Mouse (Mus musculus): ENCODE results near the gene Mrpl48.
A peak's percentile ranks its signal among the peaks of the same experiment; 100 is the strongest.
"Not testable (repeated sequence)": the region's sequence is repeated elsewhere in the genome, so short reads cannot be mapped to it uniquely, and the experiment has no call there.

The Mrpl48 gene

GRCm38 (mm10) chr7:100582727-100583236 lies 25.3 kb downstream of the Mrpl48 start:
- peak; percentile 94 for DNase-seq

- DNase-seq, result no peak
Observed at GRCm38 (mm10) chr7:100582235-100582634, 25.9 kb downstream of the Mrpl48 start.

- no peak for DNase-seq
Observed at GRCm38 (mm10) chr7:100578794-100579193, 29.3 kb downstream of the Mrpl48 start.

- DNase-seq, result no peak
Observed at GRCm38 (mm10) chr7:100572704-100573103, 35.4 kb downstream of the Mrpl48 start.

- no peak for DNase-seq
Observed at GRCm38 (mm10) chr7:100572061-100572460, 36.0 kb downstream of the Mrpl48 start.

GRCm38 (mm10) chr7:100570930-100571715 lies 37.0 kb downstream of the Mrpl48 start:
- no peak for DNase-seq

- DNase-seq, result no peak
Observed at GRCm38 (mm10) chr7:100569907-100570306, 38.2 kb downstream of the Mrpl48 start.

GRCm38 (mm10) chr7:100567238-100567637 lies 40.9 kb downstream of the Mrpl48 start:
- not testable (repeated sequence) for DNase-seq

- no peak for DNase-seq
Observed at GRCm38 (mm10) chr7:100561861-100562587, 46.1 kb downstream of the Mrpl48 start.

GRCm38 (mm10) chr7:100559331-100559730 lies 48.8 kb downstream of the Mrpl48 start:
- DNase-seq, result no peak

GRCm38 (mm10) chr7:100557241-100557640 lies 50.9 kb downstream of the Mrpl48 start:
- DNase-seq, result no peak

- no peak for DNase-seq
Observed at GRCm38 (mm10) chr7:100555431-100555951, 52.6 kb downstream of the Mrpl48 start.

GRCm38 (mm10) chr7:100554939-100555338 lies 53.2 kb downstream of the Mrpl48 start:
- DNase-seq, result no peak

GRCm38 (mm10) chr7:100550338-100551007 lies 57.6 kb downstream of the Mrpl48 start:
- peak; percentile 46 for DNase-seq

- no peak for DNase-seq
Observed at GRCm38 (mm10) chr7:100549796-100550195, 58.3 kb downstream of the Mrpl48 start.

- DNase-seq, result no peak
Observed at GRCm38 (mm10) chr7:100547631-100548030, 60.5 kb downstream of the Mrpl48 start.

GRCm38 (mm10) chr7:100544437-100544836 lies 63.7 kb downstream of the Mrpl48 start:
- no peak for DNase-seq

GRCm38 (mm10) chr7:100539516-100539915 lies 68.6 kb downstream of the Mrpl48 start:
- DNase-seq, result peak; percentile 72

- DNase-seq, result peak; percentile 39
Observed at GRCm38 (mm10) chr7:100537519-100537902, 70.6 kb downstream of the Mrpl48 start.

- peak; percentile 92 for DNase-seq
Observed at GRCm38 (mm10) chr7:100536804-100537518, 71.1 kb downstream of the Mrpl48 start, which contains the start of gene Coa4. Gene Coa4, plus strand, starts transcription at chr7:100537071.

GRCm38 (mm10) chr7:100535831-100536230 lies 72.3 kb downstream of the Mrpl48 start:
- DNase-seq, result no peak

- no peak for DNase-seq
Observed at GRCm38 (mm10) chr7:100534216-100534615, 73.9 kb downstream of the Mrpl48 start.
